Mouse (Mus musculus): ENCODE data around the gene Spaca4.
A peak's percentile ranks its signal among the peaks of the same experiment; 100 is the strongest.

Gene Spaca4

DNA sequence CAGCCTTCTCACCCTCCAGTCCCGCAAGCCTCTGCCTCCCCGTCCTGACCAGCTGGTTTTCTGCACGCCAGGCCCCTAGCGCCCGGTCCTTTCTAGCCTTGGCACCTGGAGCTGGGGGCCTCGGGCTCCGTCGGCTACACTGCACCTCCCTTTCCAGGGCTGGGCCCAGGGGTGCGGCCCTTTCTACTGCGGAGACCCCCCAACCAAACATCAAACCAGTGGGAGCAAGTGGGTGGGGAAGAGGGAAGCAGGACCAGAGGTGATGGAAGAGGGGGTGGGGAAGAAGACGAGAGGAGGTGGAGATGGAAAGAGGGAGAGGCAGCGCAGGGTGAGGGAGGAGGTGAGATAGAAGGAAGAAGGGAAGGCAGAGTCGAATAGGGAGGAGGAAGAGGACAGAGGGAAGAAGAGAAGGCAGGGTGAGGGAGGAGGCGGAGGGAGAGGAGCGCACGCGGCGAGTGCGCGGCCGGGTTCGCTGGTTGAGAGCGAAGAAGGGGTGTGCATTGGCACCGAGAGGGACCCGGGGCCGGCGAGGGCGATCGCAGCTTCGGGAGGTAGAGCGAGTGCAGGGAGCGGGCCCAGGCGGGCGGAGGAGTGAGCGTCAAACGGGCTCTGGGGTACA, 26.0 kb downstream of the Spaca4 start, which contains the start of gene Car11:
Gene Car11, plus strand, starts transcription at position 321 of the 619 bp plus-strand sequence.
- no peak for DNase-seq (ENCODE audit: low spot score in 2 of 2)

DNA sequence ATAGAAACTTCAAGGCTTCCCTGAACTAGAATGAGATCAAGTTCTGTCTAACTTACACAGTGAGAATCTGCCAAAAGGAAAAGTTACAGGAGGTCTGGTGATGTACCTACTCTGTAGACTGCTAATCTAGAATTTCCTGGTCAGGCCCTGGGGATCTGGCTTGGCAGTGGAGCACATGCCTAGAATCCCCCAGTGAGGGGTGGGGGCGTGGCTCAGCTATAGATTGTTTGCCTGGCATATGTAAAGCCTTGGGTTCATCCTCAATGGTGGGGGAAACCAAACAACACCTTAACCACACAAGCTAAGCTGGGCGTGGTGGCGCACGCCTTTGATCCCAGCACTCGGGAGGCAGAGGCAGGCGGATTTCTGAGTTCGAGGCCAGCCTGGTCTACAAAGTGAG, 27.7 kb downstream of the Spaca4 start:
- no peak for DNase-seq (ENCODE audit: low spot score in 2 of 2)

DNA sequence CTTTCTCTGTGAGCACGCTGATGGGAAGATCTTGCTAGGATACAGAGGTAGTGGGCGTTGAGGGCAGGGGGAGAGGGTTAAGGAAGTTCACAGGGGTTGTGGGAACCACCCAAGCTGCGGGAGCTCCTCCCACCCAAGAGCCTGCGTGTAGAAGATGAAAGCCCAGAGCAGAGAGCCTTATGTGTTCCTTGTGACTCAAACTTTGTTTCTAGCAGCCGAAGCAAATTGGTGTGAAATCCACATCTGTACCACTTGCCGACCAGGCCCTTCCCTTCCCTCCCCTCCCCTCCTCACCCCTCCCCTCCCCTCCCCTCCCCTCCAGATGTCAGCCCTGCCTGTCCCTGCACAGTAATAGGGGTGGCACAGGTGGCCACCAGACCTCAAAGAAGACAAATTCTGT, 30.5 kb downstream of the Spaca4 start:
- DNase-seq (ENCODE audit: low spot score in 2 of 2): peak in 1 of 2 experiments; percentile 8

- no peak for DNase-seq (ENCODE audit: low spot score in 2 of 2)
These were observed 31.6 kb downstream of the Spaca4 start, which contains the start of gene Sec1 for GRCm38 (mm10) chr7:45693921-45694591. Gene Sec1 (minus strand): TSS chr7:45694402.

DNA sequence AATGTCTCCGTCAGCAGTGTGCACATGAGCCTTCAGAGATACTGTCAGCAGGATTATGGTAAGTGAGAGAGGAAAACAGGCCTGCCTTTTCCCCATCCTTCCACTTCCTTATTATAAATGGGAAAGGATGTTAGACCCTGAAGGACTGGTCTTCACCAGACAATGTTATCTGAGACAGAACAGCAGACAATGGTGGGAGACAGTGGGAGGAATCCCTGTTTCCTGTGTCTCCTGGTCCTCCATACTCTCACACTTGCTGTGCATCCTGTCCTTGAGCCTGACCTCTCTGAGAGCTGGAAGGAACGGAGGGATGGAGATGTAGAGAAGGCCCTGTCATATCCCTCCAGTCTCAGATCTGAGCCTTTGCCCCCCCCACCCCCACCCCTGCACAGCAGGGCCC, 33.2 kb downstream of the Spaca4 start:
- DNase-seq (ENCODE audit: low spot score in 2 of 2): no peak

- DNase-seq (ENCODE audit: low spot score in 2 of 2): no peak
These were observed 35.8 kb downstream of the Spaca4 start for GRCm38 (mm10) chr7:45689800-45690199.

DNA sequence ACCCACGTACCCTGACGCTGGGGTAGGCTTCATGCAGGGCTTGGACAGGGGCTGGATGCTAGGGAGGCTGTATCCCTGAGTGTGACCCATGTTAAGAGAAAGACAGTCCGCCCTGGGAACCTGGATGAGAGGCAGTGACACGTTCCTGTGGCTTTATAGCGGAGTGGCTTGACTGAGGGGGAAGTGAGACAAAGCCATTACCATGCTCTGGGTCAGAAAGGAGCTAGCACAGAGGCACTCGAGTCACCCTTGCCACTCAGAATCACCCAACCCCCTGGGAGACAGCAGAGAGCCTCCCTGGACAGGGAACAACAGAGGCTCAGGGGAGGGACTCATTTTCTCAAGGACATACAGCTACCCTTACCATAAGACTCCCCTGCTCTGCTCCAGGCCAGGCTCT, 36.5 kb downstream of the Spaca4 start:
- no peak for DNase-seq (ENCODE audit: low spot score in 2 of 2)

DNA sequence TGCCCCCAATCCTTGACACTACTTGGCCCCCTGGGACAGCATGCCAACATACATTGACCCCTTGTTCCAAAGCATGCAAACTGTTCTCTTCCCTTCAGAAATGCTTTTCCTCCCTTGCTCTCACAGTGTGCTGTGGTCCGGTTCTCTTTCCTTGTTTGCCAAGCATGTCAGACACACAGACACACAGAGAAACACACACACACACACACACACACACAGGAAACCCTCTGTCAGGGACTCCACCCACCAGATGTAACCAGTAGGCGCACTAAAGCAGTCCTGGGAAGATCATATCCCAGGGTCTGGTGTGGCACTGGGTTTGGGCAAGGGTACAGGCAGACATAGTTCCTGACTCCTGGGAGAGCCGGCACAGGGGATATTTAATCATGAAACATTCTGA, 38.8 kb downstream of the Spaca4 start:
- no peak for DNase-seq (ENCODE audit: low spot score in 2 of 2)

DNA sequence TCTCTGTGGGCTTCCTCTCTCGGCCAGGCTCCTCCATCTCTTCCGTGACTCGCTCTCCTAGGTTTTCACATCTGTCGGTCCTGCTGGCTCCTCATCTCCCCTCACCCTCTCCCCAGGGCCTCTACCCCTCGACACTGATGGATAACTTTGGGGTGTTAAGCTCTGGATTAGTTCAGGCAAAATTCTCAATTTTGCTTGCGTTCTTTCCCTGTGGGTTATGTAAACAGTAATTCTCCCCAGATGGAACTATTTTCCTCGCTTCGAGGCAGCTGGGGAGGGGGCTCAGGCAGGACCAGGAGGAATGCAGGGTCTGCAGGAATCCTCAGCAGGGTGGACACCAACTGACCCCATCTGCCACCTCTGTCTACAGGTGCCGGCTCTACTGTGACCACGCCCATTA, 39.8 kb downstream of the Spaca4 start:
- no peak for DNase-seq (ENCODE audit: low spot score in 2 of 2)

DNA sequence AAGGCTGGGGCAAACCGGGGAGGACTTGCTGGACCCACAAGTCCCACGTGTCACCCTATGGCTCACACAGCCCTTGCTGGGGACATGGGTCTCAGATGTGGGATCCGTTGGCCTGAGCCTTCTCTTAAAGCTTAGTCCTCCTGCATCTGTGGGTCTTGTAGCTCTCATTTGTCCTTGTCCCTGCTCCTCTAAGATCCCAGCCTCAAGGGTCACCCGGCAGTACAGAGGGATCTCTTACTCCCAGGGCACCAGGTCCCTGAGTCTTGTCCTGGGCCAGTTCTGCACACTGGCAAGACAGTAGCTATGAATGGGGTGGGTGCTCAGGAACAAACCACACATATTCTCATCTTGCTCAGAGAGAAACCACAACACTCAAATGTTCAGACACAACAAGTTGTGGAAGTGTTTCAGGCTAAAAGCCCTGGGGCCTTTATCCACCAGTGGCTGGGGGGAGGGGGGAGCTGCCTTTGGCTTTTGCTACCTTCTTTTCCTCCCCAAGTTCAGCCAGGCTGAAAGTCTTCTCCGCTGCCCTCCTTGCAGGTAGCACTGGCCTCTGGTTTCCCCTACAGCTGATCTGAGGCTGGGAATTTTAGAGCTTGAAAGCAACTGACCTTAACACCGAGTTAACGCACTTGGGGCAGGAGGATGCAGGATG, 42.1 kb downstream of the Spaca4 start, which contains the start of gene Ntn5:
Gene Ntn5, plus strand, starts transcription at position 627 of the 655 bp plus-strand sequence.
- DNase-seq (ENCODE audit: low spot score in 2 of 2): no peak

DNA sequence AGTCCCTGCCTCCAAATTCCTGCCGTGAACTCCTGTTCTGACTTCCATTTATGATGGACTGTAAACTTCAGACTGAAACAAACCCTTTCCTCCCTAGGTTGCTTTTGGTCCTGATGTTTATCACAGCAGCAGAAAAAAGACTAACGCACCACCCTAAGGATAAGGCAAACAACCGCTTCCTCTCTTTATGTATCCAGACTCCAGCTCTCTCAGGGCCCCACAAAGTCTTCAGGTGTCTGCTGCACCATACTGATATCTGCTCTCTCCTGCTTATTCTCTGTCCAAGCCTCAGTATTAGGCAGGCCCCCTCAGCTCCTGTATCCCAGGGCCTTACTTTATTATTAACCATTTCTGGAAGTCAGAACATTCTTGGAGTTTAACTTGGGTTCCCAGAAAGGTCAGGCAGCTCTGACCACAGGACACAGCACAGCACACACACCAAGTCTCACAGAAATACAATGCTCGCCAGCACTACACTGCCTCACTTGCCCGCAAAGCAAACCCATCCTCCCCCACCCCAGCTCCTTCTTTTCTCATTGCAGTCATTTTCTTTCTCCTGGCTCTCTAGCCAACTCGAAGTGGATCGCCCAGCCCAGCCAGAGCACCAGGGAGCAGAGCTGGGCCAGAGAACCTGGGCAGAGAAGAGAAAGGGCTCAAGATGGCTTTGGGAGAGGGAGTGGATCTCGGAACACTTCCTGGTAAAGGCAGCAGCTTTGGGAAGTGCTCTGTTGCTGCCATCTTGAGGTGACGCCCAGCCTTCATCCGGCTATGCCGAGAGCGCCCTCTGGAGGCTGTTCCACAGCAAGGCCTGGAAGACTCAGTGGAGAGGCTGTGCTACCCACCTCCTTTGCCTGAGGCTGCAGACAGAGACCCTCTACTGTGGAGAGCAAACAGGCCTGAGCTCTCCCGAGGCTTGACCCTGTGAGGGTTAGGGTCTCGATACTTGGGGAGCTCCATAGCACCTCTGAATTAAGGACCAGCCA, 43.2 kb downstream of the Spaca4 start:
- peak; percentile 75 to 82 for DNase-seq (ENCODE audit: low spot score in 2 of 2)

DNA sequence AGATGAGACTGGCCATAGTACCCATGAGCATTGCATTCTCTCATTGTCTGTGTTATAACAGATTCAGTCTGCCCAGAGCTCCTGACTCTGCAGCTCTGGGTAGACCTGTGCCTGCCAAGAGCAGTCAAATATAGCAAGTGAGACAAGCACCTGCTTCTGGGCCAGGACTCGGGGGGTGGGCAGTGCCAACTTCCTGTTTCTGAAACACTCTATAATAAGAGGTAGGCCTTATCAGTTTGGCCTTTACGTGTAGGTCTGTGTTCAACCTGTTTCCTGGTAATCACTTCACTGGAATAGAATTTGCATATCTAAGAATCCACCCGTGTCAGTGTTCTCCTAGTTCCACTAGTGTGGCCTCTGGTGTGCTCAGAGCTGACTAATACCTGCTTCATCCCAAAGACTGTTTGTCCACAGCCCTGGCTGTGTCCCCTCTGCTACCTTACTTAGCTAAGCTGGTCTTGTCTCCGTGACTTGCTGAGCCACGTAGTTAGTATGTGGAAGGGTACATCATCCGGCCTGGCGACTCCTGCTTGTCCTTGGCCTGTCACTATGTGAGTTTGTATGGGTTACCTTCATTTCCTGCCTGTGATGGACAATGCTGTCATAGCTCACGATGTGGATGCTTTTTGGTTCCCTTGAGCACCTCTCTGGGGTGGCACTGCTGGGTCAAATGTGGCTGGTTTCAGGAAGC, 44.4 kb downstream of the Spaca4 start:
- peak; percentile 76 to 79 for DNase-seq (ENCODE audit: low spot score in 2 of 2)

DNA sequence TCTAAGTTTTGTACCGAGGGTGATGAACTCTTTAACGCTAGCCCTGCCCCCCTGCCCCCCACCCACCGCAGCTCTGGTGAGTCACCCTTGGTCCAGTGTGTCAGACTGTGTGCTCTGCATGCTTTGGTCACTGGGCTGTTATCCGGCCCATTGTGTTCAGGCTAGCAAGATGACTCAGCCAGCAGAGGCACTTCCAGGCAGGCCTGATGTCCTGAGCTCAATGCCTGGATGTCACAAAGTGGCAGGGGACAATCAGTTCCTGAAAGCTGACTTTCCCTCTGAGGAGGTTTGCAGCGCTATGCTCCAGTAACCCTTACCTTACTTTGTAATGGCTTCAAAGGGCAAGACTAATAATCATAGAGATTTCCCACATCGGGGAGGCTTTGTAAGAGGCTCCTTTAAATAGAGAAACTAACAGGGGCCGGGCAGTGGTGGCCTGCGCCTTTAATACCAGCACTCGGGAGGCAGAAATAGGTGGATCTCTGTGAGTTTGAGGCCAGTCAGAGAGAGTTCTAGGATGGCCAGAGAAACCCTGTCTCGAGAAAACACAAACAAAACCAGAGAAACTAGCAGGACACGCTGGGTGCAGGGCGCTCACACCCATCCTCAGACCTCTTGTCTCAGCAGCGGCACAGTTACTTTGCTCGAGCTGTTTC, 45.5 kb downstream of the Spaca4 start:
- no peak for DNase-seq (ENCODE audit: low spot score in 2 of 2)

DNA sequence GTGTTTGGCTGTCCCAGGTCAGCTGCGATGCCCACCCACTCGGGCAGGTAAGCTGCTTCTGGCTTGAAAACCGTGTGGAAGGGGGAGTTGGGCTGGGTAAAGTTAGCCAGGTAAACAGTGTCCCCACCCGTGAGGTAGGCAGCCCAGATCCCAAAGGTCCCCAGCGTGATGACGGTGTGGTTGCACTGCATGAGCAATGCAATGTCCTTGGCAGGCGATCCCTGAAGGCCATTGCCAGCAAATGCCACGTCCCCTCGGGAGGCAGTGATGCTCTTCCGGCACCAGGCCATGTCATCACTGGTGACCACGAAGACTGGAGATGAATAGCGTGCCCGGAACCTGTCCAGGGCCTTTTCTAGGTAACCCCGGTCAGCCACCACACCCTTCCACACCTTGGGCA, 47.1 kb downstream of the Spaca4 start:
- no peak for DNase-seq (ENCODE audit: low spot score in 2 of 2)

- DNase-seq (ENCODE audit: low spot score in 2 of 2): no peak
These were observed 47.9 kb downstream of the Spaca4 start for GRCm38 (mm10) chr7:45677627-45678295.

All from spleen, postnatal 36 days (tissue).